9 mouse cellular contexts compared by ENCODE assay signal in the genomic region with DNA sequence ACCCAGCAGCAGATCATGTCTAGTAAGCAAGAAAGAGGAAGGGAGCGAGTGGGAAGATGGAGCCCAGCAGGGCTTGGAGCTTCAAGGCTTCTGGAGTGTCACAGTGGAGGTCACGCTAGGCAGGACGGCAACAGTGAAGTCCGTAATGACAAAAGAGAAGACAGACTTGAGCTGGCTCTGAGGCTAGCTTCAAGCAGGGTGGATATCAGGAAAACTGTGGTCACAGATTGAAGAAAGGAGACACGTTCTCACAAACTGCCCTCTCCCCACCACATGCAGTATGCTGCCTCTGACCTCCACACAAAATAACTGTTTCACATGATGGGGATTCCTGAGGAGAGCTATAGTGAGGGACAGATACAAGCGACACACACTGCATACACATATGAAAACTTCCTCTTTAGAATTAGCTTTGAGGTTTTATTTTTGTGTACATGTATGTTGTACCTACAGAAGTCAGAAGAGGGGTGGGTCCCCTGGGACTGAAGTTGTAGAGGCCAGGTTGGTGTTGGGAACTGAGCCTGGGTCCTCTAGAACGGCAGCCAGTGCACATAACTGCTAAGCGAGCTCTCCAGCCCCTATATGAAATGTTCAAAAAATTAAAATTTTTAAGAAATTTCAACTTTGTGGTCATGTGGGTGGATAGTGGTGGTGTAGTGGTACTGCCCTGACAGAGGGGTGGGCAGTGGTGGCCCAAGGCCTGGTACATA. TPM values are rescaled to one million over a fixed set of nuclear protein-coding genes. Genes with fewer than 3 reads are reported as not detected.
A peak's percentile ranks its signal among the peaks of the same experiment; 100 is the strongest.
DNase-seq lines count a peak whose midpoint lies in the region; ATAC-seq and TF ChIP-seq lines count a peak whose summit lies in the region.
"Had no signal": no experiment of that assay in that cellular context is flagged by ENCODE, and none has a peak within 500 bp of the region (broad histone marks: within the 10 kb centered on the region; RNA-seq: fewer than 3 reads in every experiment).

No protein-coding gene starts in this region.

- H3K4me1 ChIP-seq in intestine, embryonic 16.5 days (ENCODE audit: control insufficient read depth, insufficient read depth, low read length): peaks cover 30% of the 10 kb centered on the region
- H3K4me1 ChIP-seq in intestine, embryonic 15.5 days (replicated peaks): peaks cover 23% of the 10 kb centered on the region
- H3K4me1 ChIP-seq in E14TG2a.4 (replicated peaks; ENCODE audit: low read depth, low read length): peaks cover 76% of the 10 kb centered on the region
- H3K4me1 ChIP-seq in liver, embryonic 13.5 days (replicated peaks): peaks cover 82% of the 10 kb centered on the region

- peak; percentile 44 to 50 for DNase-seq in B cell, adult 2 months
- DNase-seq in liver, embryonic 13.5 days: no peak
- DNase-seq in adrenal gland, postnatal 25 days: no peak
- DNase-seq in retina, postnatal 1 day: no peak
- no peak for DNase-seq in layer of hippocampus, adult 8-10 months (ENCODE audit: low spot score in 2 of 2)

- H3K27ac ChIP-seq in intestine, embryonic 16.5 days (ENCODE audit: low read length): no peak overlapping the region
- no peak overlapping the region for H3K27ac ChIP-seq in intestine, embryonic 15.5 days
- H3K27ac ChIP-seq in liver, embryonic 13.5 days: no peak overlapping the region
- H3K27ac ChIP-seq: liver, embryonic 14.5 days had no signal

- no peak overlapping the region; the same call in 1 of the 2 replicates for H3K4me2 ChIP-seq in intestine, embryonic 16.5 days (ENCODE audit: low read depth, low read length)
- H3K4me2 ChIP-seq in intestine, embryonic 15.5 days (replicated peaks): no peak overlapping the region; the same call in 1 of the 2 replicates
- H3K4me2 ChIP-seq in liver, embryonic 13.5 days: peak overlapping the region; percentile 99; the same call in 1 of the 2 replicates

- 0 out of 2 replicates have a peak overlapping the region, but pooled peaks have one; percentile 4 for H3K9ac ChIP-seq in intestine, embryonic 16.5 days (ENCODE audit: low read depth, low read length)
- H3K9ac ChIP-seq in intestine, embryonic 15.5 days: no peak overlapping the region
- H3K9ac ChIP-seq in liver, embryonic 13.5 days: no peak overlapping the region
- H3K9ac ChIP-seq: liver, embryonic 14.5 days had no signal

- no peaks in the 10 kb centered on the region for H3K27me3 ChIP-seq in intestine, embryonic 16.5 days (replicated peaks; ENCODE audit: control insufficient read depth, insufficient read depth, low read length)
- no peaks in the 10 kb centered on the region for H3K27me3 ChIP-seq in intestine, embryonic 15.5 days (replicated peaks)
- H3K27me3 ChIP-seq in E14TG2a.4 (ENCODE audit: insufficient read depth, low read length): no peaks in the 10 kb centered on the region
- no peaks in the 10 kb centered on the region for H3K27me3 ChIP-seq in liver, embryonic 13.5 days

- ATAC-seq in intestine, embryonic 16.5 days: no peak
- no peak for ATAC-seq in intestine, embryonic 15.5 days
- no peak for ATAC-seq in liver, embryonic 13.5 days (ENCODE audit: low read depth)

- no peak for TF ChIP-seq CTCF in E14TG2a.4 (conservative IDR thresholded peaks at IDR 0.05; ENCODE audit: low read length)

- no peaks in the 10 kb centered on the region for H3K9me3 ChIP-seq in intestine, embryonic 16.5 days (ENCODE audit: control insufficient read depth, low read length)
- H3K9me3 ChIP-seq in intestine, embryonic 15.5 days: no peaks in the 10 kb centered on the region
- H3K9me3 ChIP-seq in E14TG2a.4 (ENCODE audit: low read length): no peaks in the 10 kb centered on the region
- H3K9me3 ChIP-seq in liver, embryonic 13.5 days (replicated peaks): no peaks in the 10 kb centered on the region

- 85% methylated on average over 8 of the region's 8 CpGs for WGBS in intestine, embryonic 16.5 days
- 83% methylated on average over 8 of the region's 8 CpGs for WGBS in intestine, embryonic 15.5 days
- 68% methylated on average over 8 of the region's 8 CpGs for WGBS in liver, embryonic 13.5 days (ENCODE audit: insufficient replicate concordance)

- peaks cover 2% of the 10 kb centered on the region; the same call in 1 of the 2 replicates for H3K36me3 ChIP-seq in intestine, embryonic 16.5 days (ENCODE audit: control insufficient read depth, insufficient read depth, low read length)
- H3K36me3 ChIP-seq in intestine, embryonic 15.5 days: no peaks in the 10 kb centered on the region
- peaks cover 47% of the 10 kb centered on the region for H3K36me3 ChIP-seq in E14TG2a.4 (ENCODE audit: insufficient read depth, low read length)
- peaks cover 12% of the 10 kb centered on the region for H3K36me3 ChIP-seq in liver, embryonic 13.5 days

- H3K4me3 ChIP-seq in intestine, embryonic 16.5 days (ENCODE audit: low read length): no peak overlapping the region
- no peak overlapping the region for H3K4me3 ChIP-seq in intestine, embryonic 15.5 days (replicated peaks)
- H3K4me3 ChIP-seq in E14TG2a.4 (replicated peaks; ENCODE audit: low read length): peak overlapping the region; percentile 41
- no peak overlapping the region for H3K4me3 ChIP-seq in liver, embryonic 13.5 days (replicated peaks)

RNA-seq across cellular contexts. Expression of a gene that starts 1.9 kb away (rescaled TPM):
- 20.4 and 20.8 TPM in 2 replicates for polyA plus RNA-seq in intestine, embryonic 16.5 days (2015; fragmentation: Nextera tagmentation; extraction: Ambion mirVana)
- 22.4 and 24.5 TPM in 2 replicates for polyA plus RNA-seq in intestine, embryonic 15.5 days (2015; fragmentation: Nextera tagmentation; extraction: Ambion mirVana)
- 6.9 and 9.2 TPM in 2 replicates for polyA plus RNA-seq in liver, embryonic 13.5 days (2015; fragmentation: Nextera tagmentation; extraction: Ambion mirVana)
- 27.8 and 33.2 TPM in 2 replicates for total RNA-seq in adrenal gland, postnatal 25 days (2021)
- 10 to 100 TPM; 33.4 to 37.1 (median 34.7) TPM for total RNA-seq in layer of hippocampus, adult 8-10 months (2022)

RNA-seq across cellular contexts. Expression of a gene that starts 46.1 kb away (rescaled TPM):
- 368 and 403 TPM in 2 replicates for polyA plus RNA-seq in intestine, embryonic 16.5 days (2015; fragmentation: Nextera tagmentation; extraction: Ambion mirVana)
- 329 and 363 TPM in 2 replicates for polyA plus RNA-seq in intestine, embryonic 15.5 days (2015; fragmentation: Nextera tagmentation; extraction: Ambion mirVana)
- 117 and 141 TPM in 2 replicates for polyA plus RNA-seq in liver, embryonic 13.5 days (2015; fragmentation: Nextera tagmentation; extraction: Ambion mirVana)
- 164 and 182 TPM in 2 replicates for total RNA-seq in adrenal gland, postnatal 25 days (2021)
- total RNA-seq in layer of hippocampus, adult 8-10 months (2022): 100 to 1,000 TPM; 150 to 170 (median 163) TPM

Comparison
In these comparisons a context has a peak if more than half of its experiments do, and no peak if none do; other contexts are left out.
1. DNase-seq: peak in B cell, adult 2 months (2 of 2); none in liver, embryonic 13.5 days (single experiment), adrenal gland, postnatal 25 days (single experiment), retina, postnatal 1 day (single experiment) and layer of hippocampus, adult 8-10 months (0 of 2).